Mouse (Mus musculus) heart, postnatal 0 days (tissue): ENCODE data around the gene Dpp4.

Experiments used
- CTCF ChIP-seq: IDR thresholded peaks from 2 replicates; pipeline ENCODE4 v1.5.1; 2016; ENCODE audit warnings: antibody characterized with exemption, control low read depth, low read depth
- EP300 ChIP-seq: IDR thresholded peaks from 2 replicates; pipeline ENCODE4 v1.6.1; 2016; ENCODE audit warnings: antibody characterized with exemption, low read depth

- TF ChIP-seq CTCF (no peak), EP300 (no peak)
These were observed 79.6 kb downstream of the Dpp4 start for GRCm38 (mm10) chr2:62332465-62332864.
